Mouse (Mus musculus): ENCODE measurements around the gene Cdkn2aip. TPM values are rescaled to one million over a fixed set of nuclear protein-coding genes. Genes with fewer than 3 reads are reported as not detected.
A peak's percentile ranks its signal among the peaks of the same experiment; 100 is the strongest.

The Cdkn2aip gene
- polyA plus RNA-seq, 2 experiments from 2014 or later = 12.3 to 13.8 TPM

DNA sequence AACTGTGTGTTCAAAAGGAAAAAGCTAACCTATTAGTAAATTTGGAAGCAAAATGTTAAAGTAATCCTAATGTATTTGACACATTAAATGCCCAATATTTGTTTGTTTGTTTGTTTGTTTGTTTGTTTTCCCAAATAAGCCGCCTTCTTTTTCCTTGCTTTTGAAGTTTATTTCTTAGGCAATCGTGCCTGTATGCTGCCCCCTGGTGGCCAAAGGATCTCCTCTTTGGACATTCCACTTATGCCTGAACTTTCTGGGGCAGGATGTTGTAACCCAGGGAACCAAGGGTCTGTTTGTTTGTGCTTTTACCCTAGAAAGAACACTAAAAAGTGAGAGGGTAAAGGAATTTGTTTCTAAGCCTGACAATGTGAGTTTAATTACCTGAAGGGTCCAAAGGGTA lies 20.6 kb downstream of the Cdkn2aip start:
- ATAC-seq = peak; percentile 46

- no peak for ATAC-seq
Observed at GRCm38 (mm10) chr8:47691831-47692230, 21.9 kb downstream of the Cdkn2aip start.

DNA sequence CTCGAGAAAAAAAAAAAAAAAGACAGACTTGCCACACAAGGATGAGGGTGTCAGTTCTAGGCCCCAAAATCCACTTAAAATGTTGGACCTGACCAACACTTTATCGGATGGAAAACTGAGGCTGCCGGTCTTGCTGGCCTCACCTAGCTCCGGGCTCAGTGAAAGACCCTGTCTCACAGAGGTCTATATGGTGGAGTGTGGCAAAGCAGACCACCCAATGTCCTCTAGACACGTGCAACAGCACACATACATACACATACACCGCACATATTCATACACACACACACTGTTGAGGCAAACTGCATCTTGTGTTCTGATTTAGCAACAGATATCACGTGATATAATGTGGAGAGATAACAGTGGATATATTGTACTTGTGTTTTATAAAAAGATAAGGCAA lies 22.4 kb downstream of the Cdkn2aip start:
- no peak for ATAC-seq

GRCm38 (mm10) chr8:47690674-47691078 lies 23.1 kb downstream of the Cdkn2aip start:
- no peak for ATAC-seq

DNA sequence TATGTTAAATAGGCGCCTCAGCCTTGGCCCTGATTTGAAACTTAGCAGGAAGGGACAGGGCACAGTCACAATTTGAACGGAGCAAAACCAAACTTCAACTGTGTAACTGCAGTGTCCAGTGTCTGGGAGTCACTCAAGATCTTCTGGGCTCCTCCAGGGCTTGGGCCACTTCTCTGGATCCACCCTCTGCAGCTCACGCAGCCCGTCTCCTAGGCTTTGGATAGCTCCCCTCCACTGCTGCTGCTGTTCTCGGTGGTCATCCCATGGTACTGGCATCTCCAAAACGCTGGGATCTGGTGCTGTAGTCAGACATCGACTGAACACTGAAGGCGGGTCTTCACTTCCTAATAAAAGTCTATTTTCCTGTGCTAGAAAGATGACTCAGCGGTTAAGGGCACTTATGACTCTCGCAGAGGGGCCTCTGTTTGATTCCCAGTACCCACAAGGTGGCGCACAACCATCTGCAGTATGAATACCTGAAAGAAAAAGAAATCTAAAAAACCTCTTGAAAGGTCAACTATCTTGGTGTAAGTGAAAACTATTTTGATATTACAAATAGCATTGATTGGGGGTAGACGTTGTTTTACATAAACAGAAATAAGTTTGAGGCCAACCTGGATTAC lies 23.9 kb downstream of the Cdkn2aip start:
- no peak for ATAC-seq

GRCm38 (mm10) chr8:47684441-47684840 lies 29.3 kb downstream of the Cdkn2aip start:
- ATAC-seq = no peak

DNA sequence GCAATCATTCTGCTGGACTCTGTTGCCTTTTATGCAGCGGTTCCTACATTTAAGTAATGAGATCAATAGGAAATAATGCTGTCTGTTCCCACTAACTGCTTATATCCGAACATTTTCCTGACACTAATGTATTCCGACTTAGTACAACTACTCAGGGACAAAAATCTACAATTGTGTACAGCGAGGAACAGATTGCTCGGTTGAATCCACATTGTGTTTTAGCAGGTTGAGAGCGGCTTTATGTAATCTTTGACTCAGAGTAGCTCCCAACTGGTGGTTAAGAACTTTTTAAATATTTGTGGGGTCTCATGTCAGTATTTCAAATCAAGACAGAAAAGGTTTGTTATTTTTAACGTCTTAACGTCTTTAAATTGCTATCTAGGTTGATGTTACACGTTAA lies 29.7 kb downstream of the Cdkn2aip start:
- ATAC-seq = no peak

- ATAC-seq = no peak
Observed at GRCm38 (mm10) chr8:47680306-47680705, 33.4 kb downstream of the Cdkn2aip start.

DNA sequence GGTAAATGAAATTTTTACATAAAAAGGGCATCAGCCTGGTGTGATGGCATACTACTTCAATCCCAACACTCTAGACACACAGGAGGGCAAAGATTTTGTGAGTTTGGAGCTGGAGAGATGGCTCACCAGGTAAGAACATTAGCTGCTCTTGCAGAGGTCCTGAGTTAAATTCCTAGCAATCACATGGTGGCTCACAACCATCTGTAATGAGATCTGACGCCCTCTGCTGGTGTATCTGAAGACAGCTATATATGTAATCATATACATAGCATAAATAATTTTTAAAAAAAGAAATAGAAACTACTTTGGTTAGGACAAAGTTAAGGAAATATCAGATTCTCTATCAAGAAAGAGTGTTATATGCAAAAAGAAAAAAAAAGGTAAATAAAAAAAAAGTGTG lies 34.1 kb downstream of the Cdkn2aip start:
- no peak for ATAC-seq

GRCm38 (mm10) chr8:47676631-47677030 lies 37.1 kb downstream of the Cdkn2aip start:
- no peak for ATAC-seq

- no peak for ATAC-seq
Observed at GRCm38 (mm10) chr8:47676224-47676623, 37.5 kb downstream of the Cdkn2aip start.

GRCm38 (mm10) chr8:47675786-47676185 lies 37.9 kb downstream of the Cdkn2aip start:
- ATAC-seq = peak; percentile 43

DNA sequence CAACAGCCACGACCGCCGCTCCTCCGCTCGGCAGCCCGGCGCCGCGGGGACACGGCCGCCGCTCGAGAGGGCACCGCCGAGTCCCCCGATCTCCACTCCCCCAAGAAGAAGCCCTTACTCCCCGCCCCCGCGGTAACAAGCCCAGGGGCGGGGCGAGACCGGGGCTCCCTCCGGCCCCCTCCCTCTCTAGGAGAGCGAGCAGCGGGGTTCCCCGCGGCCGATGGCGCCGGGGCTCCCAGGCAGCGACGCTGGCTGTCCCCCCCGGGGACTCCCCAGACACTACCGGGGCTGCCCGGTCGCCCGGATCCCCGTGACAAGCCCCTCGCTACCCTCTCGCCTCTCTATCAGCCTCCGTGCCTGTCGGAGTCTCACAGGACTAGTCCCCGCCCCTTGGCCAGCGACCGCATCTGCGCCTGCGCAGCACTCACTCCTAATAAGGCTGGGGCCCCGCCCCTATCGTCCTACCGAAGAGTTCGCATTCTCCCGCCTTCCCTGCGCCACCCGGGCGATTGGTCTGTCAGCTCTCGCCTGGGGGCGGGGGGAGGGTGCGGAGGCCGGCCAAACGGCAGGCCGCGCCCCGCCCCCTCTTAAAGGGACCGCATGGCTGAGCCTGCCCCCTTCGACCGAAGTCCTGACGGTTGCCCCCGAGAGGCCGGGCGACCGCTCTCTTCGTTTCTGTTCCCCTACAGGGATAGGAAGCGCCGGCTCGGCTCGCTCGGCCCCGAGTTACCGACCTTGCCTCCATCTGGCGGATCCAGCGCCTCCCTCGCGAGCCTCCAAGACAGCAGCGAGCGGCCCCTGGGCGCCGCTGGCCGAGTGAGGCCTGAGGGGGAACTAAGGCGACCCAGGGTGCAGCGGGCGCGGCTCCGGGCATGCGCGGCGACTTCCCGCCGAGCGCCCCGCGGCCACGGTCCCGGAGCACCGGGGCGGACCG lies 38.7 kb downstream of the Cdkn2aip start, which contains the start of gene Ing2:
TSS of gene Ing2 (minus strand) at position 780 of the 934 bp plus-strand sequence.
- ATAC-seq = peak; percentile 66

GRCm38 (mm10) chr8:47674140-47674776 lies 39.5 kb downstream of the Cdkn2aip start:
- peak; percentile 6 for ATAC-seq

DNA sequence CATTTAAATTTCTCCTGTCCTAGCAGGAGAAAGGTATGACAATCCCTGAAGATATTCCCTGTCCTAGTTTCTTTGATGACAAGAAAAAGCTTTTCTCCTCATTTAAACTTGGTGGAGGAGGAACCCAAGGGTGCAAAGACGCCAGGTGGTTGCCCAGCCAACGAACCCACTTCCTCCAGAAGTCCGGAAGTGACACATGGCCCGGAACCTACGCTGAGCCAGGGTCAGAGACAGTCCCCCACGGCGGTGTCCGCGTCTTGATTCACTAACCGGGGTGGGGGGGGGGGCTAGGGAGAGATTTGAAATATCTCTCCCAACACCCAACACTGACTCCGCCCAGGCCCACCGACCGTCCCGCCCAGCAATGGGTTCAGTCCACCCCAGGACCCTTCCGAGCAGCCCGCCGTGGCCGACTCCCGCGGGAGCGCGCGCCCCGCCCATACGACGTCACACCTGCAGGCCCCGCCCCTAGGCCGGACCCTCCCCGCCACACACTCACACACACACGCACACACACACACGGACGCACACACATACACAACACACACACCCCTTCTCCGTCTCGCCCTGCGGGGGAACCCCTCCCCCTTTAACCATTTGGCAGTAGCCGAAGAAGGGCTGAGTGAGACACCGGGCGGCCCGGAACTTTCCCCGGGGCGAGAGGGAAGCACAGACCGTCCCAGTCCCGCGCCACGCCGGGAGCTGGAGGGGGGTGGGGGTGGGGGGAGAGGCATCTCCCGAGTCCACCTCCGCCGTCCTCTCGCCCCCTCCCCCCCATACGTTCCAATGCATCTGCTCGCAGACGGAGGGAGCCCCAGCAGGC lies 40.2 kb downstream of the Cdkn2aip start:
- peak; percentile 48 for ATAC-seq

- no peak for ATAC-seq
Observed at GRCm38 (mm10) chr8:47664231-47664785, 49.4 kb downstream of the Cdkn2aip start.

DNA sequence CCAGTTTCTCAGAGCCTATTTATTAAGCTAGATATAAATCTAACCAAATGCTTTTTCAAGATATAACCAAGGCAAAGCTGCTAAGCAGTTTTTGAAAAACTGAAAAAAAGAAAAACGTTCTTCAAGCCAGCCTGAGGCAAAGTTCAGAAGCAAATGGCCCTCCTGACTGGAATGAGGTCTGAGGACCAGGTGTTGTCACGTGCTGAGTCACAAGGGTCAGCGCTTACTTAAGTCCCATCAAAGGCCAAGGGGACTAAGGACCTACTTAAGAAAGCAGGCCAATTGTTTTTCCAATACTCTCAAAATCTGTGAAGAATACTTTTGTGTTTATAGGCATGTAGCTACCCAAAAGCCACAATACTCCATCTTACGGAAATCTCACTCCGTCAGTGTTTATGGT lies 50.5 kb downstream of the Cdkn2aip start:
- ATAC-seq = no peak

- ATAC-seq = no peak
Observed at GRCm38 (mm10) chr8:47662716-47663115, 51.0 kb downstream of the Cdkn2aip start.

- ATAC-seq = no peak
Observed at GRCm38 (mm10) chr8:47660394-47660793, 53.3 kb downstream of the Cdkn2aip start.

GRCm38 (mm10) chr8:47659463-47659862 lies 54.3 kb downstream of the Cdkn2aip start:
- ATAC-seq = no peak

All from activated CD4-positive, CD25-positive, alpha-beta regulatory T cell, adult 4 months (primary cell).